Mouse (Mus musculus) Patski (cell line): ENCODE measurements at regions not wholly inside any gene's neighbourhood (a gene's known extent, or its start where the extent isn't known, plus 50 kb on each side); places are given as distances from the start of the nearest gene placed in this dataset.

Experiments
- ATAC-seq: fragments of 100-300 bp; one replicate; pipeline ENCODE4 v1.8.0; 2021
- CTCF ChIA-PET: fragments of 350-600 bp; sonication (Branson Sonifier 250); formaldehyde crosslinking; loops from one replicate; lab custom pipeline; 2022; ENCODE audit warnings: inconsistent platforms; lab: Charles Lee
- POLR2A ChIA-PET: fragments of 350-600 bp; sonication (Branson Sonifier 250); formaldehyde crosslinking; loops from one replicate; lab custom pipeline; 2022; ENCODE audit warnings: antibody characterized with exemption, inconsistent platforms; lab: Charles Lee
- DNase-seq: peaks from one replicate; pipeline ENCODE4 v3.0.0-alpha.2; 2011; ENCODE audit warnings: low read depth, low spot score
- H3K27me3 ChIP-seq: fragments of 371-371 bp; one replicate; pipeline ENCODE4 v1.5.1; 2021
- CTCF ChIP-seq: fragments of 100-300 bp; IDR thresholded peaks from one replicate; pipeline ENCODE4 v1.5.1; 2021
- in situ Hi-C: fragments of 300-500 bp; cut with MboI; formaldehyde crosslinking; loops from 3 replicates; pipeline ENCODE4 v1.11.1; 2018; ENCODE audit warnings: low pct_unique_long_range_greater_than_20kb, mixed read lengths

DNA sequence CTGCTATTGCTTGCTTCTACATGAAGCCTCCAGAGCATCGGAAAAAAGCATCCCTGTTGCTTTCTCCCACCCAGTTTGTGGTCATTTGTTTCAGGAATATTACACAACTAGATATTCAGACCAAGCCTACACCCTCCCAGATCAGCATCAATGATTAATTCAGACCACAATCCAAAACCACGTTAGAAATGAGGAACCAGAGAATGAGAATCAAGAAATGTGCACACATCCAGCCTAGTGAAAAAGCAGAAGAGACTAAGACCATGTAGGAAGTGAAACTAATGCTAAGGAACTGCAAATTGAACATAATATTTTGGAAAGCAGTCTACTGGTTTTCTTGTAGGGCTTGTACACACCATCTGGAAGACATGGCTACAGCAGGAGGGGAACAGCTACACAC, 307.0 kb downstream of the Rnd3 start:
- ChIA-PET POLR2A (no interaction called here), CTCF (no interaction called here)
- TF ChIP-seq CTCF: no peak
- H3K27me3 ChIP-seq: no peaks in the 10 kb centered on the region
- no peak for ATAC-seq
- in situ Hi-C loops: no loop called here
- no peak for DNase-seq

DNA sequence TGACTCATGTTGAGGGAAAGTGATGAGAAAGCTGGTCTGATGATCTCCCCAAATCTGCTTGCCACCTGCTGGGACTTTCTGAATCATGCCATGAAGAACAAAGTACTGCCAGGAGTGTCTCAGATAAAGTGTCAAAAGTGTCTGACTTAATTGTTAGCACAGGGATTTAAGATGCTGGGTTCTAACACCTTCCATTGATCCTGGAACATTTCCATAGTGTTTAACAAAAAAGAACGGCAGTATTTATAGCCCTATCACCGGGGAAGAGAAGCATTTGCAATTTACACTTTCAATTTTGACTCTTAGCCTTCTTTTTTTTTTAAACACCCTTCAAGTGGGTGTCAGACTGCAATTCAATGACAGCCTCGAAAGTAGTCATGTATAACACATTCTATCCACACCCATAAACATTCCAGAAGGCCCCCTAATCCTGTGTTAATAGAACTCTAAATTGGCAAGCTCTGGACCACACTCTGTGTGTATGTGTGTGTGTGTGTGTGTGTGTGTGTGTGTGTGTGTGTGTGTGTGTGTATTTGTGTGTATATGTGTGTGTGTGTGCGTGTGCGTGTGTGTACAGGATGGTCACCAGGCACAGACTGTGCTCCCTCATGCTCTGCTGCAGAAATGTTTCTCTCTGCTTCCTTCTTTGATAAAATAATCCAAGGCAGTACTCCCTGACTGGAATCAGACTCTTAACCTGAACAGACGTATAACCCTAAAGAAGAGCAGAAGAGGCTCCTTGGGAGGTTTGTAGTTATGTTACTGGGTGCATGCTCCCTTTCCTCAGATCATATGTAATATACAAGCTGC, 313.2 kb downstream of the Rnd3 start:
- in situ Hi-C loops: no loop called here
- ATAC-seq (no peak), DNase-seq (no peak)
- H3K27me3 ChIP-seq: no peaks in the 10 kb centered on the region
- TF ChIP-seq CTCF: no peak
- ChIA-PET CTCF (no interaction called here), POLR2A (interaction anchor here (0.6 to 1.3 kb wide), 2 partner anchors 19 to 639 kb away, joined by 3 read pairs; no protein-coding TSS in a partner anchor)

DNA sequence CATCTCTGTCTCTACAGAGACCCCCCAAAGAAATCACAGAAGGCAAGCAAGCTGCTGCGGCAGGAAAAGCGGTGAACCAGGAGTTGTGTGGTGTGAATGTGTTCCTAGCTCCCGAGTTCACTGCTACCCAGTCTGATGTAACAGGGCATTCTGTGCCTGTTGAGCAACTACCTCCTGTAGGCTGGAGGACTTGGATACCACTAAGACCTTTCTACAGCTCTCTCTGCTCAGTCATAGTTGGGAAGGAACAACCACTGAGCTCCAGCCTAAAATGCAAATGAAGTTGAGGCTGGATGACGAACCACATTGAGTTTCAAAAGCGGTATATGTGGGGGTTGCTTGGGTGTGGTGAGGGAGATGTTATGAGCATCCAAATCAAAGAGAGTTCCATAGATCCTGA, 315.1 kb downstream of the Rnd3 start:
- in situ Hi-C loops: no loop called here
- POLR2A ChIA-PET: no interaction called here

DNA sequence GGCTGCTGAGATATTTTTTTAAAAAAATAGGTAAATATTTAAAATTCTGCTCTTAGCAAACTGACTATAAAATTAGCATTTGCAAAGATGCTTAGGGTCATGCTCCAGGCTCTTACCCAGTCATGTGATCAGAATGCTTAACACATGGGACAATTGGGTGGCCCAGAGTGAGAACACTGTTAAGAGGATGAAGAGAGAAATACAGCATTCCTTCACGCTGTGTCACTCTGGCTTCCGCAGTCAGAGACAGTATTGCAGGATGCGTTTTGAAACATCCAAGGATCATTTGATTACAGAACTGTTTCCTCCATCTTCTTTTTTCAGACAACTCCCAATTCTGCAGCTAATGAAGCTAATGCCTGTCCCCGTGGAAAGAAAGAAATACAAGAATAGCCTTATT, 316.4 kb downstream of the Rnd3 start:
- DNase-seq (no peak), ATAC-seq (no peak)
- CTCF ChIA-PET: no interaction called here
- in situ Hi-C loops: no loop called here
- TF ChIP-seq CTCF: no peak
- H3K27me3 ChIP-seq: no peaks in the 10 kb centered on the region
- POLR2A ChIA-PET: no interaction called here

More for the DNA sequence above, 315.1 kb downstream of the Rnd3 start:
- DNase-seq: no peak
- CTCF ChIA-PET: no interaction called here
- no peak for TF ChIP-seq CTCF
- H3K27me3 ChIP-seq: no peaks in the 10 kb centered on the region
- ATAC-seq: no peak

DNA sequence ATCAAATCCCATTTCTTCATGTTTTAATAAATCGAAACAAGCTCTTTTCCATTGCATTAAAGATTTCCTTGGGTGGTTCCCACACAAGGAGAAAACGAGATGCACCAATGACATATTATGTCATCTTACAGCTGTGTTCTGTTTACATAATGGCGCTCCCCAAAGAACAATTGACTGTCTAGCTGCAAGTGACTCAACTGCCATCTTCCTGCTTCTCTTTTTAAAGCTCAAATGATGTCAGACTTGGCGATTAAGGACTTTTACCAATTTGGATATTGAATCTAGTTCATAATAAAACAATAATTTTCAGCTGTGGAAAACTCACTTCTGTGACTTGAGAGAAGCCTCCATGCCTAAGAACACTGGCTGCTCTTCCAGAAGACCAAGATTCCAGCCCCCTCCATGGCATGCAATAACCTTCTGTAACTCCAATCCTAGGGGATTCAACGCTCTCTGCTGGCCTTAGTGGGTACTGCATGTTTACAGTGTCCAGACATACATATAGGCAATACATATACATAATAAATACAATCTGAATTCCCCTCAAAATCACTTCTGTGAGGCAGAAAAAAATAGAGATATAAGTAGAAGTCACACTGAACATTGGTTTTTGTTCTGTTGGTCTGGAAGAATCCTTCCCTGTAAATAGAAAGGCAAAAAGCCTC, 318.7 kb downstream of the Rnd3 start:
- POLR2A ChIA-PET: no interaction called here
- DNase-seq (no peak), ATAC-seq (no peak)
- in situ Hi-C loops: no loop called here
- peak; percentile 38 for TF ChIP-seq CTCF
- no peaks in the 10 kb centered on the region for H3K27me3 ChIP-seq
- CTCF ChIA-PET: interaction anchor here (1.1 kb wide), 1 partner anchor 51 kb away, joined by 3 read pairs; no protein-coding TSS in a partner anchor

DNA sequence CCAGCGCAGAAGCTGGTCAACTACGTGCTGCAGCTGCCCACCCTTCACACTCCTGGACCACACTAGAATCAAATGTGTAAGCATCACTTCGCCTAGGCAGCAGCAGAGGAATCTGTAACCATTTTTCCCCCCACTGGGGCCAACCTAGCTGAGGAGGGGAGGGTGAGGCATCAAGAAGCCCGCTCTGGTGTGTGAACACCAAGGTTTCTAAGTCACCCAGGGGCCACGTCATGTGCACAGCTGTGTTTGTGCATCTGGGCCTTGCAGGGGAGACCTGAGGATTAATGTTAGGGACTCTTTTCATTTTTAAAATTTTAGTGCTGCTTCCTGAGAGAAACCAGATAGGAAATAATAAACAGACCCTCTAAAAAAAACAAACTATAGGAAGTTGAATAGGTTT, 321.8 kb downstream of the Rnd3 start:
- DNase-seq: no peak
- no peak for TF ChIP-seq CTCF
- H3K27me3 ChIP-seq: no peaks in the 10 kb centered on the region
- ATAC-seq: no peak
- CTCF ChIA-PET: no interaction called here
- POLR2A ChIA-PET: no interaction called here
- in situ Hi-C loops: no loop called here

DNA sequence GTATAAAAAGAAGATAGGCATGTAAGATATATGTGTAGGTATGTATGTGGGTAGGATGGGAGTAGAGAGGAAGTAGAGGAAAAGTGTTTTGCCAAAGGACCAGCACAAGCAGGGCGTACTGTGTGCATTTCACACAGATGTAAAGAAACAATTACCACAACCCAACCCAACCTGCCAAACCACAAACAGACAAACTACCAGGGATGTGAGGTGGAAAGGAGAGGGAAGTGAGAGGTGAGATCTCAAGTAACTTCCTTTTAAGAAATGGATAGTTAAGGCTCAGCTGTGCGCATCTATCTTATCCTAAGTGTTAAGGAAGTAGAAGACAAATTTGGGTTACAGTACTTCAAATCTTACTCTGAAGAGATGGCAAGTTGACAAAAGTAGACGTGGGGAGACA, 322.4 kb downstream of the Rnd3 start:
- H3K27me3 ChIP-seq: no peaks in the 10 kb centered on the region
- DNase-seq (no peak), ATAC-seq (no peak)
- CTCF ChIA-PET: no interaction called here
- POLR2A ChIA-PET: no interaction called here
- in situ Hi-C loops: no loop called here
- TF ChIP-seq CTCF: no peak

DNA sequence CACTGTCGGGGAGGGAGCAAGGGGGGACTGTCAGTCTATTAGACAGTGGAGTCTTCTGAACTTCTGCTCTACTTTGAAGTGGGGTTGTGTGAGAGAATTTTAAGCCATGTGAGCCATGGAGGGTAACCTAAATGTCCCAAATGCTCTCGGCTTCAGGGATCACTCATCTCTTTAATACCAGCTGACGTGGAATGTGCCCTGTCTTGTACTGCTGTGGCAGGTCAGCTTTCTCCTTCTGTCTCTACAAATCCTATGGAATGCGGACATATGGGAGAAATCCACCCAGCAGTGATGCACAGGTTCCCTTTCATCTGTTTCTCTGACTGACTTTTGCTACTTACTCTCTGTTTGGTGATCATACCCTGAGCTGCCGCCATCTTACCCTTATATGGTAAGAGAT, 323.3 kb downstream of the Rnd3 start:
- ATAC-seq: no peak
- in situ Hi-C loops: no loop called here

DNA sequence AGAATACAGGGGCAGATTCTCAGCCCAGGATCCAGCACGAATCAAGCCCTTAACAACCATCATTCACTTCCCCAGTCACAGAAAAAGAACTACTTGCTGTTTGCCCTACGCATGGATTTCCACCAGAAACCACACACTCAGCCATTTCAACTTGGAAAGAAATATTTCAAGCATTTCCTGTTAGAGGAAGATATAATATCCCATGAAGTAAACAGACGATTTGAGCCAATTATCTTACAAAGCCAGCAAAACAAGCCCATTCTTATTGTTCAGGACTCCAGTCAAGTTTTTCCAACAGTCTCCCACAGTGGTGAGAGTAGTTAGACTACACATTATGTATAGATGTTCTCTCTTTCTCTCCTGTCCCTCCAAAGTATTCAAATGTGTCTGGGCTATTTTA, 324.1 kb downstream of the Rnd3 start:
- no peak for TF ChIP-seq CTCF
- H3K27me3 ChIP-seq: no peaks in the 10 kb centered on the region
- in situ Hi-C loops: no loop called here
- ATAC-seq (no peak), DNase-seq (no peak)
- ChIA-PET POLR2A (no interaction called here), CTCF (no interaction called here)

More for the DNA sequence above, 323.3 kb downstream of the Rnd3 start:
- CTCF ChIA-PET: no interaction called here
- POLR2A ChIA-PET: no interaction called here
- no peaks in the 10 kb centered on the region for H3K27me3 ChIP-seq
- TF ChIP-seq CTCF: no peak
- DNase-seq: no peak

DNA sequence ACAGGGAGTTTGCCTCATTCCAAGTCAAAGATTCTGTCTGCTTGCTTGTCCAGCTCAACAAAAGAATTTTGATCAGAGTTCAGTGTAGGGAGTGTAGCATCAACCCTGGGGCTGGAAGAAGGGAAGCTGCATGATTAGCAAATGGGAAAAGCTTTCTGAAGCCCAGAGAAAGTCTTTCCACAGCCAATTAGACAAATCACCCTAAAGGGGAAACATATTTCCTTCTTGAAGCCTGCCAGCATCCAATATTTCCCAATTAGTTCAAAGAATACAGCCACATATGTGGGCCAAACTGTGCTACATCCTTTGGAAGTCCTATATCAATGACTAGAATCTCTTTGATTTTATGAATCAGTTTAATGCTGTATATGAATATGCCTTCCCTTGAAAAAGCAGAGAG, 326.2 kb downstream of the Rnd3 start:
- H3K27me3 ChIP-seq: no peaks in the 10 kb centered on the region
- ChIA-PET POLR2A (no interaction called here), CTCF (no interaction called here)
- DNase-seq: no peak
- ATAC-seq: no peak
- TF ChIP-seq CTCF: no peak
- in situ Hi-C loops: no loop called here

DNA sequence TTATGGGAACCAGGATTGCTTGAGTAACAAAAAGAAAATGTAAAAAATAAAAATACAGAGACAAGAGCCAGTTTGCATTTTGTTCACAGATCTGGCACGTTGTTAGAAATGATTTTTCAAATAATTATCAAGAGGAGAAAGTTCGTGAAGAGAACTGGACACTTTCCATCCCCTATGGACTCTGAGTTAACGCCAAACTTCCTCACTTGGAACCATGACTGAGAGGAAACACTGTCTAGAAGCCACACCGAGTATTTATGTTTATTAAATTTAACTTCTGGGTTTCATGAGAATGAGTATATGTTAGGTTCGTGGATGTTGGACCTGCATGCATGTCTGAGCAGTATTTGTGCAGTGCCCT, 329.6 kb downstream of the Rnd3 start:
- no peaks in the 10 kb centered on the region for H3K27me3 ChIP-seq
- ChIA-PET POLR2A (no interaction called here), CTCF (no interaction called here)
- DNase-seq: no peak
- no peak for TF ChIP-seq CTCF
- no peak for ATAC-seq
- in situ Hi-C loops: no loop called here
